15 mouse cellular contexts compared by ENCODE assay signal in genomic region chr13:28408868-28409608, GRCm38 (mm10).
DNase-seq lines count a peak whose midpoint lies in the region; ATAC-seq and TF ChIP-seq lines count a peak whose summit lies in the region.
"Had no signal": no experiment of that assay in that cellular context is flagged by ENCODE, and none has a peak within 500 bp of the region (broad histone marks: within the 10 kb centered on the region; RNA-seq: fewer than 3 reads in every experiment).

No protein-coding gene starts in this region.

- peaks cover 34% of the 10 kb centered on the region for H3K4me1 ChIP-seq in midbrain, embryonic 10.5 days
- H3K4me1 ChIP-seq in midbrain, postnatal 0 days (ENCODE audit: insufficient read depth, low read length): peaks cover 4% of the 10 kb centered on the region; the same call in 1 of the 2 replicates
- H3K4me1 ChIP-seq in forebrain, embryonic 15.5 days: peaks cover 13% of the 10 kb centered on the region
- H3K4me1 ChIP-seq in limb, embryonic 12.5 days (replicated peaks): peaks cover 21% of the 10 kb centered on the region
- H3K4me1 ChIP-seq in neural tube, embryonic 15.5 days: peaks cover 15% of the 10 kb centered on the region
- H3K4me1 ChIP-seq: heart, embryonic 13.5 days; liver, embryonic 12.5 days had no signal

- peak overlapping the region; percentile 72 for H3K27ac ChIP-seq in midbrain, embryonic 10.5 days (replicated peaks)
- H3K27ac ChIP-seq in midbrain, postnatal 0 days (ENCODE audit: low read depth, low read length): no peak overlapping the region; the same call in 1 of the 2 replicates
- H3K27ac ChIP-seq in forebrain, embryonic 15.5 days (replicated peaks): peak overlapping the region; percentile 65
- peak overlapping the region; percentile 90 for H3K27ac ChIP-seq in limb, embryonic 12.5 days
- peak overlapping the region; percentile 23; the same call in 1 of the 2 replicates for H3K27ac ChIP-seq in neural tube, embryonic 15.5 days (replicated peaks)
- H3K27ac ChIP-seq: heart, embryonic 13.5 days; left cerebral cortex, adult 2 months; liver, embryonic 12.5 days had no signal

- no peak overlapping the region for H3K4me2 ChIP-seq in midbrain, postnatal 0 days (ENCODE audit: low read depth, low read length, poor library complexity, severe bottlenecking)
- H3K4me2 ChIP-seq in forebrain, embryonic 15.5 days (replicated peaks): no peak overlapping the region
- H3K4me2 ChIP-seq in limb, embryonic 12.5 days: no peak overlapping the region
- no peak overlapping the region for H3K4me2 ChIP-seq in neural tube, embryonic 15.5 days
- H3K4me2 ChIP-seq: heart, embryonic 13.5 days; liver, embryonic 12.5 days had no signal

- no peak for DNase-seq in midbrain, embryonic 10.5 days (ENCODE audit: low spot score)
- DNase-seq in midbrain, postnatal 0 days (ENCODE audit: low spot score): no peak
- no peak for DNase-seq in thymus, postnatal 14 days
- no peak for DNase-seq in layer of hippocampus, postnatal 14 days (ENCODE audit: low spot score in 2 of 2)
- DNase-seq: gastrocnemius, postnatal 25 days; kidney, postnatal 25 days; thymus, postnatal 36 days had no signal

- H3K36me3 ChIP-seq in midbrain, embryonic 10.5 days: no peaks in the 10 kb centered on the region
- H3K36me3 ChIP-seq in midbrain, postnatal 0 days (ENCODE audit: insufficient read depth, low read length): no peaks in the 10 kb centered on the region
- H3K36me3 ChIP-seq in forebrain, embryonic 15.5 days: no peaks in the 10 kb centered on the region
- no peaks in the 10 kb centered on the region for H3K36me3 ChIP-seq in limb, embryonic 12.5 days
- H3K36me3 ChIP-seq in neural tube, embryonic 15.5 days: 0 out of 2 replicates have a peak, but pooled peaks cover 3% of the 10 kb centered on the region
- H3K36me3 ChIP-seq: heart, embryonic 13.5 days; liver, embryonic 12.5 days had no signal

- no peak for ATAC-seq in midbrain, postnatal 0 days (ENCODE audit: low FRiP score)
- ATAC-seq in forebrain, embryonic 15.5 days (replicated peaks): no peak
- ATAC-seq in limb, embryonic 12.5 days (ENCODE audit: insufficient number of reproducible peaks, insufficient read depth, low FRiP score, low TSS enrichment, low read depth): peak; percentile 88
- ATAC-seq in neural tube, embryonic 15.5 days (ENCODE audit: low FRiP score): 0 out of 2 replicates have a peak, but pooled peaks have one; percentile 35
- ATAC-seq in granulocyte monocyte progenitor cell, adult 5-6 weeks (replicated peaks; ENCODE audit: poor library complexity, severe bottlenecking): no peak
- ATAC-seq: liver, embryonic 12.5 days; lung, postnatal 0 days had no signal

- no peaks in the 10 kb centered on the region for H3K27me3 ChIP-seq in midbrain, embryonic 10.5 days (ENCODE audit: low read depth, poor library complexity, severe bottlenecking)
- no peaks in the 10 kb centered on the region for H3K27me3 ChIP-seq in midbrain, postnatal 0 days (ENCODE audit: insufficient read depth, low read length)
- no peaks in the 10 kb centered on the region for H3K27me3 ChIP-seq in forebrain, embryonic 15.5 days
- H3K27me3 ChIP-seq in limb, embryonic 12.5 days: no peaks in the 10 kb centered on the region
- H3K27me3 ChIP-seq in neural tube, embryonic 15.5 days (replicated peaks): no peaks in the 10 kb centered on the region
- H3K27me3 ChIP-seq: heart, embryonic 13.5 days; liver, embryonic 12.5 days had no signal

- H3K9ac ChIP-seq in midbrain, postnatal 0 days (replicated peaks; ENCODE audit: low read length, poor library complexity, severe bottlenecking): no peak overlapping the region
- H3K9ac ChIP-seq in forebrain, embryonic 15.5 days (replicated peaks): no peak overlapping the region
- no peak overlapping the region for H3K9ac ChIP-seq in limb, embryonic 12.5 days (replicated peaks)
- no peak overlapping the region for H3K9ac ChIP-seq in neural tube, embryonic 15.5 days (replicated peaks)
- H3K9ac ChIP-seq: heart, embryonic 13.5 days; liver, embryonic 12.5 days had no signal

- no peaks in the 10 kb centered on the region for H3K9me3 ChIP-seq in midbrain, embryonic 10.5 days (replicated peaks)
- H3K9me3 ChIP-seq in midbrain, postnatal 0 days (ENCODE audit: low read length): no peaks in the 10 kb centered on the region
- H3K9me3 ChIP-seq in forebrain, embryonic 15.5 days: no peaks in the 10 kb centered on the region
- no peaks in the 10 kb centered on the region for H3K9me3 ChIP-seq in limb, embryonic 12.5 days
- no peaks in the 10 kb centered on the region for H3K9me3 ChIP-seq in neural tube, embryonic 15.5 days (replicated peaks)
- H3K9me3 ChIP-seq: heart, embryonic 13.5 days; liver, embryonic 12.5 days had no signal

- WGBS in midbrain, embryonic 10.5 days: 54% methylated on average over 7 of the region's 7 CpGs
- WGBS in midbrain, postnatal 0 days: 30% methylated on average over 7 of the region's 7 CpGs
- WGBS in forebrain, embryonic 15.5 days: 9% methylated on average over 7 of the region's 7 CpGs
- 3% methylated on average over 7 of the region's 7 CpGs for WGBS in limb, embryonic 12.5 days
- WGBS in neural tube, embryonic 15.5 days: 8% methylated on average over 7 of the region's 7 CpGs

- TF ChIP-seq CTCF in midbrain, postnatal 0 days (IDR thresholded peaks at IDR 0.05): no peak

- no peak overlapping the region for H3K4me3 ChIP-seq in midbrain, embryonic 10.5 days
- no peak overlapping the region for H3K4me3 ChIP-seq in midbrain, postnatal 0 days (ENCODE audit: low read depth, low read length)
- H3K4me3 ChIP-seq in forebrain, embryonic 15.5 days: no peak overlapping the region
- no peak overlapping the region for H3K4me3 ChIP-seq in limb, embryonic 12.5 days (replicated peaks)
- no peak overlapping the region for H3K4me3 ChIP-seq in neural tube, embryonic 15.5 days (replicated peaks)
- H3K4me3 ChIP-seq: heart, embryonic 13.5 days; left cerebral cortex, adult 2 months; liver, embryonic 12.5 days had no signal

Comparison
In these comparisons a context has a peak if more than half of its experiments do, and no peak if none do; other contexts are left out.
1. ATAC-seq: peak in limb, embryonic 12.5 days (single experiment) and neural tube, embryonic 15.5 days (single experiment); none in midbrain, postnatal 0 days (single experiment), forebrain, embryonic 15.5 days (single experiment) and granulocyte monocyte progenitor cell, adult 5-6 weeks (single experiment).